Mouse (Mus musculus) liver, embryonic 12.5 days (tissue): Measurements from ENCODE around the gene Psmb5. TPM values are rescaled to one million over a fixed set of nuclear protein-coding genes. Genes with fewer than 3 reads are reported as not detected.

ENCODE experiments used
- ATAC-seq: fragments of 200-750 bp; cut with Nextera tagmentation; 2 replicates; pipeline ENCODE4 v1.8.0; 2017; ENCODE audit warnings: moderate number of reproducible peaks, mild to moderate bottlenecking, moderate library complexity
- H3K27ac ChIP-seq: fragments of 300-500 bp; sonication (generic); 2 replicates; pipeline ENCODE4 v1.5.1; 2016; ENCODE audit warnings: mild to moderate bottlenecking
- H3K27me3 ChIP-seq: fragments of 300-500 bp; sonication (generic); replicated peaks from 2 replicates; pipeline ENCODE4 v1.6.1; 2016; ENCODE audit warnings: mild to moderate bottlenecking, moderate library complexity
- H3K36me3 ChIP-seq: fragments of 300-500 bp; sonication (generic); 2 replicates; pipeline ENCODE4 v1.6.1; 2016; ENCODE audit warnings: mild to moderate bottlenecking, moderate library complexity
- H3K4me1 ChIP-seq: fragments of 300-500 bp; sonication (generic); 2 replicates; pipeline ENCODE4 v1.6.1; 2016
- H3K4me2 ChIP-seq: fragments of 300-500 bp; sonication (generic); 2 replicates; pipeline ENCODE4 v1.6.1; 2016; ENCODE audit warnings: mild to moderate bottlenecking, moderate library complexity
- H3K4me3 ChIP-seq: fragments of 300-500 bp; sonication (generic); 2 replicates; pipeline ENCODE4 v1.5.1; 2016; ENCODE audit warnings: mild to moderate bottlenecking, moderate library complexity
- H3K9ac ChIP-seq: fragments of 300-500 bp; sonication (generic); 2 replicates; pipeline ENCODE4 v1.6.1; 2016; ENCODE audit warnings: mild to moderate bottlenecking, moderate library complexity
- H3K9me3 ChIP-seq: fragments of 300-500 bp; sonication (generic); replicated peaks from 2 replicates; pipeline ENCODE4 v1.6.1; 2016; ENCODE audit warnings: mild to moderate bottlenecking, moderate library complexity
- WGBS: fragments of 180-500 bp; shearing (Covaris S2); methylation state at CpG from one replicate; pipeline ENCODE4 v1.1.7; 2016; ENCODE audit not compliant: insufficient replicate concordance; 5-methylcytosine and 5-hydroxymethylcytosine counted together
- polyA plus RNA-seq: library from polyadenylated mRNA; unstranded; fragments of >200 nt; fragmentation: Nextera tagmentation; extraction: Ambion mirVana; gene quantifications from 2 replicates; pipeline ENCODE4 v1.2.1, GENCODE M21; 2016

The Psmb5 gene
- 281 and 292 TPM in 2 replicates for polyA plus RNA-seq

- peak within 1 kb of the TSS; percentile 92 for H3K9ac ChIP-seq
- WGBS = 1% methylated on average over 25 of the region's 25 CpGs
- H3K9me3 ChIP-seq = no peaks in the 10 kb centered on the region
- H3K4me2 ChIP-seq = peak within 1 kb of the TSS; percentile 72
- peak within 1 kb of the TSS; percentile 92 for H3K4me3 ChIP-seq
- peaks cover 4% of the 10 kb centered on the region; the same call in 1 of the 2 replicates for H3K27me3 ChIP-seq
- H3K27ac ChIP-seq = peak within 1 kb of the TSS; percentile 83
- ATAC-seq = peak; percentile 86
- peaks cover 25% of the 10 kb centered on the region for H3K4me1 ChIP-seq
- peaks cover 33% of the 10 kb centered on the region for H3K36me3 ChIP-seq
Measured at GRCm38 (mm10) chr14:54617897-54618365, at the start of gene Psmb5. Gene Psmb5, minus strand, starts transcription at chr14:54618022.

GRCm38 (mm10) chr14:54664477-54665222, 46.8 kb upstream of the Psmb5 start:
- H3K4me1 ChIP-seq = no peaks in the 10 kb centered on the region
- no peaks in the 10 kb centered on the region for H3K27me3 ChIP-seq
- ATAC-seq = no peak
- no peak overlapping the region for H3K9ac ChIP-seq
- no peaks in the 10 kb centered on the region for H3K9me3 ChIP-seq
- H3K4me3 ChIP-seq = no peak overlapping the region
- H3K4me2 ChIP-seq = no peak overlapping the region
- H3K36me3 ChIP-seq = peaks cover 98% of the 10 kb centered on the region
- WGBS = 89% methylated on average over 10 of the region's 10 CpGs
- H3K27ac ChIP-seq = no peak overlapping the region

- Histone ChIP-seq H3K27ac (no peak overlapping the region), H3K9ac (no peak overlapping the region), H3K9me3 (no peaks in the 10 kb centered on the region), H3K4me2 (no peak overlapping the region), H3K36me3 (peaks cover 99% of the 10 kb centered on the region), H3K27me3 (no peaks in the 10 kb centered on the region), H3K4me1 (no peaks in the 10 kb centered on the region), H3K4me3 (no peak overlapping the region)
- no peak for ATAC-seq
- 80% methylated on average over 2 of the region's 2 CpGs for WGBS
Measured at GRCm38 (mm10) chr14:54660009-54660408, 42.2 kb upstream of the Psmb5 start.

GRCm38 (mm10) chr14:54653496-54653895, 35.7 kb upstream of the Psmb5 start:
- Histone ChIP-seq H3K27ac (peak overlapping the region; percentile 85), H3K36me3 (peaks cover 82% of the 10 kb centered on the region), H3K4me2 (peak overlapping the region; percentile 91), H3K27me3 (no peaks in the 10 kb centered on the region), H3K4me3 (peak overlapping the region; percentile 75), H3K9ac (peak overlapping the region; percentile 83), H3K4me1 (peaks cover 51% of the 10 kb centered on the region), H3K9me3 (no peaks in the 10 kb centered on the region)
- peak; percentile 92 for ATAC-seq
- under 1% methylated on average over 12 of the region's 12 CpGs for WGBS

- Histone ChIP-seq H3K9me3 (no peaks in the 10 kb centered on the region), H3K4me1 (peaks cover 59% of the 10 kb centered on the region), H3K4me3 (peak overlapping the region; percentile 75), H3K27ac (peak overlapping the region; percentile 85), H3K4me2 (peak overlapping the region; percentile 91), H3K27me3 (no peaks in the 10 kb centered on the region), H3K36me3 (peaks cover 82% of the 10 kb centered on the region), H3K9ac (peak overlapping the region; percentile 83)
- WGBS = 3% methylated on average over 7 of the region's 7 CpGs
- no peak for ATAC-seq
Measured at GRCm38 (mm10) chr14:54652787-54653186, 35.0 kb upstream of the Psmb5 start.

- Histone ChIP-seq H3K4me3 (no peak overlapping the region), H3K9me3 (no peaks in the 10 kb centered on the region), H3K4me1 (peaks cover 60% of the 10 kb centered on the region), H3K9ac (no peak overlapping the region), H3K27me3 (no peaks in the 10 kb centered on the region), H3K27ac (peak overlapping the region; percentile 54; the same call in 1 of the 2 replicates), H3K4me2 (peak overlapping the region; percentile 91; the same call in 1 of the 2 replicates), H3K36me3 (peaks cover 82% of the 10 kb centered on the region)
- ATAC-seq = no peak
- WGBS = 68% methylated on average over 4 of the region's 4 CpGs
Measured at GRCm38 (mm10) chr14:54651556-54651955, 33.7 kb upstream of the Psmb5 start.

GRCm38 (mm10) chr14:54650621-54651454, 33.0 kb upstream of the Psmb5 start:
- Histone ChIP-seq H3K4me2 (0 out of 2 replicates have a peak overlapping the region, but pooled peaks have one; percentile 91), H3K36me3 (peaks cover 82% of the 10 kb centered on the region), H3K9ac (no peak overlapping the region), H3K4me1 (peaks cover 60% of the 10 kb centered on the region), H3K9me3 (no peaks in the 10 kb centered on the region), H3K27ac (0 out of 2 replicates have a peak overlapping the region, but pooled peaks have one; percentile 54), H3K4me3 (no peak overlapping the region), H3K27me3 (no peaks in the 10 kb centered on the region)
- peak; percentile 46 for ATAC-seq
- WGBS = 57% methylated on average over 23 of the region's 23 CpGs

GRCm38 (mm10) chr14:54647900-54648299, 30.1 kb upstream of the Psmb5 start:
- Histone ChIP-seq H3K4me2 (no peak overlapping the region), H3K4me3 (no peak overlapping the region), H3K9me3 (no peaks in the 10 kb centered on the region), H3K36me3 (peaks cover 94% of the 10 kb centered on the region), H3K27me3 (no peaks in the 10 kb centered on the region), H3K27ac (no peak overlapping the region), H3K9ac (no peak overlapping the region), H3K4me1 (peaks cover 47% of the 10 kb centered on the region)
- WGBS = 59% methylated on average over 4 of the region's 4 CpGs
- ATAC-seq = no peak

GRCm38 (mm10) chr14:54646898-54647636, 29.2 kb upstream of the Psmb5 start:
- H3K4me3 ChIP-seq = no peak overlapping the region
- no peak overlapping the region for H3K4me2 ChIP-seq
- no peaks in the 10 kb centered on the region for H3K27me3 ChIP-seq
- no peaks in the 10 kb centered on the region for H3K9me3 ChIP-seq
- no peak overlapping the region for H3K9ac ChIP-seq
- 91% methylated on average over 8 of the region's 8 CpGs for WGBS
- no peak for ATAC-seq
- H3K27ac ChIP-seq = no peak overlapping the region
- peaks cover 99% of the 10 kb centered on the region for H3K36me3 ChIP-seq
- H3K4me1 ChIP-seq = peaks cover 39% of the 10 kb centered on the region

GRCm38 (mm10) chr14:54646455-54646854, 28.6 kb upstream of the Psmb5 start:
- Histone ChIP-seq H3K4me1 (peaks cover 34% of the 10 kb centered on the region), H3K4me3 (no peak overlapping the region), H3K27me3 (no peaks in the 10 kb centered on the region), H3K27ac (no peak overlapping the region), H3K36me3 (peaks cover 94% of the 10 kb centered on the region), H3K9me3 (no peaks in the 10 kb centered on the region), H3K9ac (no peak overlapping the region), H3K4me2 (no peak overlapping the region)
- WGBS = 93% methylated on average over 17 of the region's 17 CpGs
- ATAC-seq = no peak

- WGBS = 94% methylated on average over 9 of the region's 9 CpGs
- Histone ChIP-seq H3K4me2 (no peak overlapping the region), H3K4me3 (no peak overlapping the region), H3K9me3 (no peaks in the 10 kb centered on the region), H3K27me3 (peaks cover 18% of the 10 kb centered on the region), H3K9ac (no peak overlapping the region), H3K4me1 (peaks cover 34% of the 10 kb centered on the region), H3K27ac (no peak overlapping the region), H3K36me3 (peaks cover 73% of the 10 kb centered on the region)
- no peak for ATAC-seq
Measured at GRCm38 (mm10) chr14:54644294-54644693, 26.5 kb upstream of the Psmb5 start.
